Mouse (Mus musculus) 3T3-L1 (cell line): ENCODE results near the gene Slc9a9.

Experiments
- DNase-seq: peaks from one replicate; pipeline ENCODE4 v3.0.0-alpha.2; 2015; ENCODE audit warnings: low read depth, low spot score

The Slc9a9 gene

GRCm38 (mm10) chr9:94682260-94682659, 12.6 kb downstream of the Slc9a9 start:
- DNase-seq = no peak

DNA sequence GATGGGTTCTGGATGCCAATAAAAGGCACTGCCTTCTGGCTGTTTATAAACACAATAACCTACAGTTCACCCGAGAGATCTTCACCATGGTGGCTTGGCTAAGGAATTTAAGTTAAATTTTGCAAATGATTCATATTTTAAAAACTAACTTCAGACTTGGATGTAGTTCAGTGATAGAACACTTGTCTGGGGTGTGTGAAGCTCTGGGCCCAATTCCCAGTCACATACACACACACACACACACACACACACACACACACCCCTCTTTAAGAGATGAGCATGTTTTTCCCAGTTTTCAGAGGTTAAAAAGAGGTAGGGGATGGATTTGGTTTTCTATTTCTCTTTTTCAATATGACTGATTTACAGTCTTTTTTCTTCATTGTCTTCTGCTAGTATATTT, 15.9 kb downstream of the Slc9a9 start:
- no peak for DNase-seq

DNA sequence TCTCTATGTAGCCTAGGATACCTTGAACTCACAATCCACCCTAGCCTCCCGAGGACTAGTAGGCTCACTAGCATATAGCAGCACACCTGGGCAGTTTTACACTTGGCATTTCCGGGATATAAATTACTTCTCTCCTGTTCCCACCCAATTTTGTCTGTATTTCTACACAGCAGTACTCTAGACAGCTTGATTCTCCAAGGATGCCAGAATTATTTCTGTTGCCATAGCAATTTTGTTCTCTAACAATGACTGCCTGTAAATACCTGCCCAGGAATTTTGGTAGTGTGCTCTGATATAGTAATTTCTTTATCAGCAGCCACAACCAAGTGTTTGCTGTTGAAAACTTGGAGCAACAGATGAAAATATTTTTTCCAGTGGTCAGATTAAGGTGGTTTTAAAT, 16.7 kb downstream of the Slc9a9 start:
- no peak for DNase-seq

- no peak for DNase-seq
These were observed 17.6 kb downstream of the Slc9a9 start for GRCm38 (mm10) chr9:94687203-94687859.

- peak; percentile 85 for DNase-seq
These were observed 21.8 kb downstream of the Slc9a9 start for GRCm38 (mm10) chr9:94691311-94692087.

DNA sequence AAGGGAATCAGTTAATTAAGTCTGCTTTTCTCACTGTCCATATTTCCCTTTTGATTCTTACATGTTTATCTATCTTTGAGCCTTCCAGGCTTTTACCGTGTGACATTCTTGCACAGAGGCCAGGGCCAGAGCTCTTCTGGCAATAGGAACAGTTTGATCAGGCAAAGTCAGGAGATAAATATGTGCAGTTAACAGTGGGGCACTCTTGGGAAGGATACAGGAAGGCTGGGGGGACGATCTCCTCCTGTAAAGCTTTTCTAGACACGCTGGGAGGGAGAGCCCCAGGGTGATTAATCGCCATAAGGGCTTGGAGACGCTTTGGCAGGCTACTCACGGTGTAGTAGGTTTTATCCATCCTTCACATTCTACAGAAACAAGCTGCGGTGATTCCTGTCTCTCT, 22.4 kb downstream of the Slc9a9 start:
- peak; percentile 81 for DNase-seq

GRCm38 (mm10) chr9:94694243-94694642, 24.5 kb downstream of the Slc9a9 start:
- no peak for DNase-seq

DNA sequence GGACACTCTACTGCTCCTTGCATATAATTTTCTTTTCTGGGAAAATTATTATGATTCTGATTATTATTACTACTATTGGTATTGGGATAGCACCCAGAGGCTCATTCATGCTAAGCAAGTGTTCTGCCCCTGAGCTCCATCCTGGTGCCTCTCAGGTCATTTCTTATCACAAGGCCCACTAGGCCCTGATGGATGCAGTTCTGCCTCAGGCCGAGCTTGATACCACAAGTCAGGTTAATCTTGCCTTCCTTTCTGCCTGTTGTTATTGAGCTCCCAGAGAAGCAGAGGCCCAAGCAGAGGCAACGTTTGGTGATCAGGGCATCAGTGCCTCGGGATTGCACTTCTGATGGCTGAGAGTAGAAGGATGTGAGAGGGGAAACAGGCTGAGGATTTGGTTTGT, 25.3 kb downstream of the Slc9a9 start:
- no peak for DNase-seq

- peak; percentile 47 for DNase-seq
These were observed 26.9 kb downstream of the Slc9a9 start for GRCm38 (mm10) chr9:94696539-94697079.

DNA sequence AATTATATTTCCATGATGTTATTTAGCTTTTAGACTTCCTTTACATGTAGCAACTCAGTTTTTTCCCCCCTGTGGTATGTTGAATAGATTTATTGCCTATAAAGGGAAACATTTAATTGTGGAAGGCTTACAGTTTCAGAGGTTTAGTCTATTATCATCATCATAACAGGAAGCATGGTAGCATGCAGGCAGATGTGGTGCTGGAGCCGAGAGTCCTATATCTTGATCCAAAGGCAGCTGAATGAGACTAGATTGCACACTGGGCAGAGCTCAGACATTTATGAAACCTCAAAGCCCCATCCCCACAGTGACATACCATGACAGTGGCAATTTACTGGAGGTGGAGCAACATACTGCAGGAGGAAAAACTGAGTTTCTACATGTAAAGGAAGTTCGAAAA, 28.5 kb downstream of the Slc9a9 start:
- DNase-seq = no peak

DNA sequence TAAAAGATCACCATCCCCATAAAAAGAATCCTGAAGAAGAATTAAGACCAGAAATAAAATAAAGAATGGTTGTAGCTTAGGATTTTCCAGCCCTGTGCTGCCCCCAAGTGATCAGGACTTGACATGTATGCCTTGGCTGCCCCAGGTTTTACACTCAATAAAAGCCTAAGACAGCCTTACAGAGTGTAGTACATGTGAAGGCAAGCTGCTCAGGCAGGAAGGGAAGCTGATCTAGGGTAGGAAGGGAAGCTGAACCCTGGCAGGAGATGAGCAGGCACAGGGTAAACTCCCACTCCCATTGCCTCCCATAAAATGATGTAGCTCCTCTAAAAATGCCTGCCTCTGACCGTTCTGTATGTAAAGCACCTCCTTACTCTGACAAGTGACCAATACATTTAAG, 30.8 kb downstream of the Slc9a9 start:
- peak; percentile 85 for DNase-seq

- peak; percentile 90 for DNase-seq
These were observed 31.6 kb downstream of the Slc9a9 start for GRCm38 (mm10) chr9:94701193-94701869.

- no peak for DNase-seq
These were observed 32.4 kb downstream of the Slc9a9 start for GRCm38 (mm10) chr9:94701965-94702634.

GRCm38 (mm10) chr9:94704986-94705757, 35.5 kb downstream of the Slc9a9 start:
- no peak for DNase-seq

DNA sequence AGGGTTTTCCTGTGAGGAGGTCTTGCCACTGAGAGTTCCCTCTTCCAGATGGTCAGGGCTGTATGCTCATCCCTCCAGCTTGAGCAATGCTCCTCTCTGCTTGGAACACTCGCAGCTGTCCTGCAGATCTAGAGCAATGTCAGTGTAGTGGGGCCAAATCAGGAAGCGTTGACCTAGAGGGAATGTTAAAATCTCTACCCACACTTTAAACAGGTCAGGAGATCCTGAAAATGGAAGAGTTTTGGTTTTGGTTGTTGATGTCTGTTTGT, 36.0 kb downstream of the Slc9a9 start:
- DNase-seq = no peak

- no peak for DNase-seq
These were observed 42.4 kb downstream of the Slc9a9 start for GRCm38 (mm10) chr9:94712084-94712483.

GRCm38 (mm10) chr9:94716695-94717094, 47.0 kb downstream of the Slc9a9 start:
- no peak for DNase-seq

DNA sequence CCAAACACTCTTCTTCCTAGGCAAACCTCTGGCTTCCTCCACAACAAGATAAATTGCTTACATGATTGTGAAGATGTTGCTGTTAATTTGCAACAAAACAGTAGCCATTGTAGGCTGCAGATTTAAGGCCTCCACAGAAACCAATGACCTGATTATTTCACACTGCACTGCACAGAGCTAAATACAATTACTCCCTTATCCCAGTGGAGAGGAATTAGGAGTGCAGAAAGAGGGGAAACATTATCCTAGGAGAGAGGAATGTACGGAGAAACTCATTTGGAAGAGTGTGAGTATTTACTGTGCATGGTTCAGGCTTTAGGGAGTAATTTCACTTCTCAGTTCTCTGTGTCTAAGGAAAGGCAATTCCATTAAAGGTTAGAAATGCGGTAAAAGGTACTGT, 53.9 kb downstream of the Slc9a9 start:
- no peak for DNase-seq

- DNase-seq = no peak
These were observed 55.4 kb downstream of the Slc9a9 start for GRCm38 (mm10) chr9:94725121-94725520.

GRCm38 (mm10) chr9:94727457-94727856, 57.7 kb downstream of the Slc9a9 start:
- DNase-seq = peak; percentile 67

DNA sequence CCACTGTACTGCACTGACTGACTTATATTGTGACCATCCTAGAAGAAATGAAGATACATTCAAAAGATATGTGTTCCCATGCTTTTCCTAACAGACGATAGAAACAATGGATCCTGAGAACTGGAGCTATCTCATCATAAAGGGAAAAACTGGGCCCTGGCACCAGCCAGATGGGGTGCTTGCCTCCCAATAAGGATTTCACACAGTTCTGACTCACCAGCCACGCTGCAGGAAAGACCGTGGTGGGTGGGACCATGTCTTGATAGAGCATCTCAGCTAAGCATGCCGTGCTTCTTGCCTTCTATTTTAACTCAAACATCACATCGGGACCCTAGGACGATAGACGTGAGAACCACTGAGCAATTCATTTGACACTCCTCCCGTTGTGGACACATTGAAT, 60.7 kb downstream of the Slc9a9 start:
- no peak for DNase-seq
